Mouse (Mus musculus) 3134 (cell line): ENCODE results near the gene Cd209c.

Experiments used
- DNase-seq: peaks from one replicate; pipeline ENCODE4 v3.0.0-alpha.2; 2011; ENCODE audit warnings: low spot score; ENCODE audit not compliant: insufficient read length; ENCODE audit errors: extremely low read depth

Cd209c gene

DNA sequence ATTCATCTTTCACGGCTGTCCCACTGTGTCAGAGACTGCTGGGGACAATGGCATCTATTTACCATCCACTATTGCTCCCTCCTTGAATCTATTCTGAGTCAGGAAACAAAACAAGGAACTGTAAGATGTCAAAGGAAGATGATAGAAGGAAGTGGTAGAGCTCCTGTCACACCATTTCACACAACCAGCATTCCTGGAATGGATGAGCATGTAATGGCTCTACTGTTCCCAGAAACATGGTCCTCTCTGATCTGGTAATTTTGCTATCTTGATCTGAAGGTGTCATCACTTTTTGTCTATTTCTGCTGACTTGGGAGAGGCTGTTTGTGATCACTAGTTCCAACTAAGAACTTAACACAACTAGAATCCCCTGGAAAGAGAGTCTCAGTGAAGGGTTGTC is at the start of gene Cd209c:
Gene Cd209c (minus strand): TSS at position 101 of the 400 bp plus-strand sequence.
- no peak for DNase-seq

DNA sequence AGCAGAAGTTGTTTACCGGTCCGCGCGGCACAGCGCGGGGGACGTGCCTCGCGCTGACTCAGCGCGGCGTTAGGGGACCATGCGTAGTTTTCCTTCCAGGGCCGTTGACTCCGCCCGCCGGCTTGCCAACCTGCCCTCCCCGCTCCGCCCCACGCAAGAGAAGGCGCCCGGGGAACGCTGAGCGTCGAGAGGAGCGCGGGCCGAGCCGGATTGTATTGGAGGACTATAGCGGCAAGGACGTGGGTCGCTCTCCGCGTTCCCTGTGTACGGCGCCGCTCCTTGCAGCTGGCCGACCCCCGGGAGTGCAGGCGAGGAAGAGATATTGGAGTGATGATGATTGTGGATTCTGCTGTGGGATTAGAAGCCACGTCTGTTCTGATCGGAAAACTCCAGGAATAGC is 39.7 kb upstream of the Cd209c start:
- DNase-seq = no peak

DNA sequence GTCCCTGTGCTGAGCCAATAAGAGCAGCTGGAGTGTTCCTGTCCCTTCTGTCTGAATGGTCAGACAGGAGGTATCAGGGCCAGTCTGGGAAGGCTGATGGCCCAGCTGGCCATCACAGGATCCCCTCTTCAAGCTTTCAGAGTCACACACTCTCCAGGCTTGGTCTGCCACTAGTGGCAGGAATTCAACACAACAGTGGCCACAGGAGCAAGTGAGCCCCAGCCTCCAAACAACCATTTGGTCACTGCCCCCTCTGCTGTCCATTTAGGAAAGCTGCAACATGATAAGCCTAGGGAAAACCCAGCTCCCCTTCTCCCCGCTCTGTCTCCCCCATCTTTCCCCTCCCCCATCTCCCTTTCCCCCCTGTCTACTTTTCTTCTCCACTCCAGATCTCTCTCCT is 1.5 kb upstream of the Cd209c start:
- peak; percentile 9 for DNase-seq

DNA sequence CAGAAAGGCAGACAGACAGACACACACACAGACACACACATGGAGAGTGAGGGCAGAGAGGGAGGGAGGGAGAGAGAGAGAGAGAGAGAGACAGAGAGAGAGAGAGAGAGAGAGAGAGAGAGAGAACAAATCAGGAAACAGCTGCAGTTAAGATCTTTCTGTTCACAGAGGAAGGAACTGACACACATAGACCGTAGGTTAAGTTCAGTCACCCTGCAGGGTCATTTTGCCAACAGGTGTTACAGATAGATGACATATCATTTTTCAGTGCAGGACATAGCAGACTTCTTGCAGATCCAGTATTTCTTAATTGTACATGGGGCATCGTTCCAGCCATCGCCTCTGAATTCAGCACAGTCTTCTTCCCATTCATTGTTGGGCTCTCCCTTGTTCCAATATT is 14.5 kb downstream of the Cd209c start:
- DNase-seq = no peak

DNA sequence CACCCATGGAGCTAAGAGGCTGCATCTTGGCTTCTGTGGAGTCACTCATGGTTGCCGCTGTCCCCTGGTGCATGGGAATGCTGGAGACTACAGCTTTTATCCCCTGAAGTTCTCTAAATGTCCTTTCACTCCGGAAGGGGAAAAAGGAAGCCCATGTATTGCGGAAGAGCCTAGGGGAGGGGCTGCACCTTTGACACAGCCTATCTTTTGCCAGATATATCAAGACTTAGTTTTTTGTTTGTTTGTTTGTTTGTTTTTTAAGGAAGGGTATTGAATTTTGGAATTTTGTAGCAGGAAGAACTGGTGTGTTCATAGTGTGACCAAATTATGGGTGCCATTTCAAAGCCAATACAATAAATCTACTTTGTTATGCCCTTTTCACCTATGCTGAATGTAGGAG is 27.8 kb downstream of the Cd209c start, which contains the start of gene Cd209b:
Gene Cd209b (minus strand): TSS at position 101 of the 400 bp plus-strand sequence.
- no peak for DNase-seq
